Mouse (Mus musculus): ENCODE measurements at regions not wholly inside any gene's neighbourhood (a gene's known extent, or its start where the extent isn't known, plus 50 kb on each side); places are given as distances from the start of the nearest gene placed in this dataset.

GRCm38 (mm10) chr3:132427244-132427643 is 202.4 kb upstream of the Gimd1 start:
- no peak overlapping the region for H3K4me2 ChIP-seq (ENCODE audit: low read depth)
- no peak for TF ChIP-seq POLR2A (IDR thresholded peaks at IDR 0.05; ENCODE audit: insufficient read length, low read depth)
- TF ChIP-seq REST (IDR thresholded peaks at IDR 0.05; ENCODE audit: insufficient read depth, insufficient read length) = no peak
- no peaks in the 10 kb centered on the region for H3K27me3 ChIP-seq (ENCODE audit: control insufficient read depth, insufficient read depth, insufficient read length)
- H3K79me2 ChIP-seq (ENCODE audit: control insufficient read depth, insufficient read depth) = no peaks in the 10 kb centered on the region
- H3ac ChIP-seq (ENCODE audit: control insufficient read depth, insufficient read length) = no peak overlapping the region
- no peak overlapping the region for H3K4me3 ChIP-seq
- H3K36me3 ChIP-seq (ENCODE audit: control insufficient read depth, insufficient read depth) = no peaks in the 10 kb centered on the region

GRCm38 (mm10) chr3:132428148-132428547 is 201.5 kb upstream of the Gimd1 start:
- Histone ChIP-seq H3K79me2 (ENCODE audit: control insufficient read depth, insufficient read depth) (no peaks in the 10 kb centered on the region), H3K4me3 (no peak overlapping the region), H3K4me2 (ENCODE audit: low read depth) (no peak overlapping the region), H3K27me3 (ENCODE audit: control insufficient read depth, insufficient read depth, insufficient read length) (no peaks in the 10 kb centered on the region), H3ac (ENCODE audit: control insufficient read depth, insufficient read length) (no peak overlapping the region), H3K36me3 (ENCODE audit: control insufficient read depth, insufficient read depth) (no peaks in the 10 kb centered on the region)
- TF ChIP-seq SRF (IDR thresholded peaks at IDR 0.05; ENCODE audit: control insufficient read depth, insufficient read length, low read depth) = no peak
- no peak for TF ChIP-seq MAX (IDR thresholded peaks at IDR 0.05; ENCODE audit: low read depth)

- no peaks in the 10 kb centered on the region for H3K27me3 ChIP-seq (ENCODE audit: control insufficient read depth, insufficient read depth, insufficient read length)
- H3ac ChIP-seq (ENCODE audit: control insufficient read depth, insufficient read length) = no peak overlapping the region
- H3K36me3 ChIP-seq (ENCODE audit: control insufficient read depth, insufficient read depth) = no peaks in the 10 kb centered on the region
- no peak overlapping the region for H3K4me2 ChIP-seq (ENCODE audit: low read depth)
- no peaks in the 10 kb centered on the region for H3K79me2 ChIP-seq (ENCODE audit: control insufficient read depth, insufficient read depth)
- H3K4me3 ChIP-seq = no peak overlapping the region
- no peak for TF ChIP-seq TCF12 (IDR thresholded peaks at IDR 0.05; ENCODE audit: insufficient read depth, poor library complexity, severe bottlenecking)
- TF ChIP-seq E2F4 (IDR thresholded peaks at IDR 0.05; ENCODE audit: insufficient read depth) = no peak
- TF ChIP-seq CEBPB (IDR thresholded peaks at IDR 0.05; ENCODE audit: insufficient read depth, poor library complexity, severe bottlenecking) = no peak
- TF ChIP-seq POLR2A (IDR thresholded peaks at IDR 0.05; ENCODE audit: insufficient read length, low read depth) = no peak
- TF ChIP-seq MYOD1 (IDR thresholded peaks at IDR 0.05; ENCODE audit: control insufficient read depth in 1 of 3, insufficient read length in 2 of 3, low read depth in 2 of 3) = no peak
- TF ChIP-seq MYOG (IDR thresholded peaks at IDR 0.05; ENCODE audit: control insufficient read depth in 1 of 3, insufficient read depth in 1 of 3, insufficient read length in 2 of 3, low read depth in 2 of 3) = no peak
- TF ChIP-seq USF1 (IDR thresholded peaks at IDR 0.05; ENCODE audit: low read depth) = no peak
- no peak for TF ChIP-seq MAX (IDR thresholded peaks at IDR 0.05; ENCODE audit: low read depth)
- no peak for TF ChIP-seq REST (IDR thresholded peaks at IDR 0.05; ENCODE audit: insufficient read depth, insufficient read length)
- TF ChIP-seq POLR2AphosphoS2 (IDR thresholded peaks at IDR 0.05; ENCODE audit: insufficient read length, low read depth) = no peak
- no peak for TF ChIP-seq SRF (IDR thresholded peaks at IDR 0.05; ENCODE audit: control insufficient read depth, insufficient read length, low read depth)
- no peak for TF ChIP-seq TCF3 (IDR thresholded peaks at IDR 0.05; ENCODE audit: insufficient read length, low read depth)
These were observed 197.8 kb upstream of the Gimd1 start for GRCm38 (mm10) chr3:132431805-132432204.

DNA sequence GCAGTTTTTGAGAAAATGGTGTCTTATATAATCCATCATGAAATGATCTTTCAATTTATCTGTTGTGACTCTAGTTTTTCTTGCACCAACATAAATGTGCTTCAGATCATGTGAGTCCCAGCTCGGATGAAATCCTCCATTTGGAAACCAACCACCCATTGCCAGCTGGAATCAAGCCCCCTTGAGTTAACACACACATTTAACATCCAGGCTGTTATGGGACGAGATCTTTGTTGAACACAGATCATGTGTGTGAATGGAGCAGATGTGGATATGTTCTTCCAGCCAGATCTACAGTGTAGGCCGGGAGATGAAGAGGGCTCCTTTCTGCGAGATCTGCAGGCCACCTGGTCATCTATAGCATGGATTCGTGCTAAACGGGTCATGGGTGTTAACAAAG is 188.4 kb upstream of the Gimd1 start:
- Histone ChIP-seq H3K79me2 (ENCODE audit: control insufficient read depth, insufficient read depth) (no peaks in the 10 kb centered on the region), H3K27me3 (ENCODE audit: control insufficient read depth, insufficient read depth, insufficient read length) (no peaks in the 10 kb centered on the region), H3K36me3 (ENCODE audit: control insufficient read depth, insufficient read depth) (no peaks in the 10 kb centered on the region), H3K4me2 (ENCODE audit: low read depth) (no peak overlapping the region), H3ac (ENCODE audit: control insufficient read depth, insufficient read length) (no peak overlapping the region), H3K4me3 (no peak overlapping the region)
- TF ChIP-seq POLR2A (IDR thresholded peaks at IDR 0.05; ENCODE audit: insufficient read length, low read depth) = no peak

DNA sequence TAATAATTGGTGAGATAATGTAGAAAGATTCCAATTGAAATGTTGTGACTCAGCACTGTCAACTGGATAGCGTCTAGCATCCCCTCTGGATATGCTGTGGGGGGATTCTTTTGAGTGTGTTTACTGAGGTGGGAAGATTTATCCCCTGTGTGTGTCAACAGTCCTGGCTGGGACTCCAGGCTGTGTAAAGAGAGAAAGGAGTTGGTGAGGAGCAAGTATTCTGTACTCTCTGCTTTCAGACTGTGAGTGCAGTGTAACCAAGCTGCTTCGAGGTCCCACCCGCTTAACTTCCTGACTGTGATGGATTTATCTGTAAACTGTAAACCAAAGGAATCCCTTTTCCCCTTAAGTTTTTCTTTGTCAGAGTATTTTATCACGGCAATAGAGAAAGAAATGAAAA is 175.7 kb upstream of the Gimd1 start:
- H3K79me2 ChIP-seq (ENCODE audit: control insufficient read depth, insufficient read depth) = no peaks in the 10 kb centered on the region
- TF ChIP-seq TCF12 (IDR thresholded peaks at IDR 0.05; ENCODE audit: insufficient read depth, poor library complexity, severe bottlenecking) = no peak
- TF ChIP-seq MYOG (IDR thresholded peaks at IDR 0.05; ENCODE audit: control insufficient read depth in 1 of 3, insufficient read depth in 1 of 3, insufficient read length in 2 of 3, low read depth in 2 of 3) = no peak
- no peak for TF ChIP-seq POLR2AphosphoS2 (IDR thresholded peaks at IDR 0.05; ENCODE audit: insufficient read length, low read depth)
- TF ChIP-seq MAX (IDR thresholded peaks at IDR 0.05; ENCODE audit: low read depth) = no peak
- no peak for TF ChIP-seq CEBPB (IDR thresholded peaks at IDR 0.05; ENCODE audit: insufficient read depth, poor library complexity, severe bottlenecking)

DNA sequence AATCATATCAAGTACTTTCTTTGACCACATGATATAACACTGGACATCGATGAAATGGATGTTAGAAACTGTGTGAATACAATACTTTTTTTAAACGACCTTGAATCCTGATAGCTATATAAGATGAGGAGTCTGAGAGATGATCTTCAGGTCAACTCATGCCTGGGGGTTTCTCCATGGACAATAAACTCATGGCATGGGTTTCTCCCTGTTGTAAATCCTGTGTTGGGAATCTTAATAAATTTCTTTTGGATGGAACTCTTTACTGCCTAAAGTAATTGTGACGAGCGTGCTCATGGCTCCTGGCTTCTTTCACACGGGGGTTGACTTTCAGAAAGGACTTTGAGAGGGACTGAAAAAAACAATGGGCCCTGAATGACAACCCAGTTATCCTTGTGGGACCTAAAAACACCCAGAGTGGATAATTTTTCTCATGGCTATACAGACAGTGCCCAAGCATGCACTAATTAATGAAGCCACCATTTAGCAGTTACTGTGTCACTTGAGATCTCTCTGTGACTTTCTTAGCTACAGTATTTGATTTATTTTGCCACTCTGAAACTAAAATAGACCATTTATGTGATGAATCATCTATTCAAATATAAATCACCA is 167.2 kb upstream of the Gimd1 start:
- H3K4me2 ChIP-seq (ENCODE audit: low read depth) = no peak overlapping the region
- H3K27me3 ChIP-seq (ENCODE audit: control insufficient read depth, insufficient read depth, insufficient read length) = no peaks in the 10 kb centered on the region
- H3ac ChIP-seq (ENCODE audit: control insufficient read depth, insufficient read length) = no peak overlapping the region
- no peaks in the 10 kb centered on the region for H3K79me2 ChIP-seq (ENCODE audit: control insufficient read depth, insufficient read depth)
- TF ChIP-seq CEBPB (IDR thresholded peaks at IDR 0.05; ENCODE audit: insufficient read depth, poor library complexity, severe bottlenecking) = no peak
- TF ChIP-seq USF1 (IDR thresholded peaks at IDR 0.05; ENCODE audit: low read depth) = no peak
- TF ChIP-seq E2F4 (IDR thresholded peaks at IDR 0.05; ENCODE audit: insufficient read depth) = no peak
- no peak for TF ChIP-seq MAX (IDR thresholded peaks at IDR 0.05; ENCODE audit: low read depth)
- no peak for TF ChIP-seq MYOD1 (IDR thresholded peaks at IDR 0.05; ENCODE audit: control insufficient read depth in 1 of 3, insufficient read length in 2 of 3, low read depth in 2 of 3)
- no peak for TF ChIP-seq TCF12 (IDR thresholded peaks at IDR 0.05; ENCODE audit: insufficient read depth, poor library complexity, severe bottlenecking)
- TF ChIP-seq TCF3 (IDR thresholded peaks at IDR 0.05; ENCODE audit: insufficient read length, low read depth) = no peak
- no peak for TF ChIP-seq REST (IDR thresholded peaks at IDR 0.05; ENCODE audit: insufficient read depth, insufficient read length)
- TF ChIP-seq POLR2AphosphoS2 (IDR thresholded peaks at IDR 0.05; ENCODE audit: insufficient read length, low read depth) = no peak
- TF ChIP-seq SRF (IDR thresholded peaks at IDR 0.05; ENCODE audit: control insufficient read depth, insufficient read length, low read depth) = no peak
- no peak for TF ChIP-seq MYOG (IDR thresholded peaks at IDR 0.05; ENCODE audit: control insufficient read depth in 1 of 3, insufficient read depth in 1 of 3, insufficient read length in 2 of 3, low read depth in 2 of 3)
- no peak for TF ChIP-seq POLR2A (IDR thresholded peaks at IDR 0.05; ENCODE audit: insufficient read length, low read depth)
- H3K4me3 ChIP-seq = no peak overlapping the region
- H3K36me3 ChIP-seq (ENCODE audit: control insufficient read depth, insufficient read depth) = no peaks in the 10 kb centered on the region

More for the DNA sequence above, 175.7 kb upstream of the Gimd1 start:
- Histone ChIP-seq H3K4me3 (no peak overlapping the region), H3K36me3 (ENCODE audit: control insufficient read depth, insufficient read depth) (no peaks in the 10 kb centered on the region), H3ac (ENCODE audit: control insufficient read depth, insufficient read length) (no peak overlapping the region), H3K4me2 (ENCODE audit: low read depth) (no peak overlapping the region), H3K27me3 (ENCODE audit: control insufficient read depth, insufficient read depth, insufficient read length) (no peaks in the 10 kb centered on the region)
